Mouse (Mus musculus): Measurements from ENCODE around the gene Vmn1r100.
"Not testable (repeated sequence)": the region's sequence is repeated elsewhere in the genome, so short reads cannot be mapped to it uniquely, and the experiment has no call there.

Gene Vmn1r100

GRCm38 (mm10) chr7:20417642-20418041 lies at the start of gene Vmn1r100:
Gene Vmn1r100, plus strand, starts transcription at chr7:20417942.
- not testable (repeated sequence) for H3K27me3 ChIP-seq (ENCODE audit: insufficient read depth, low read length); H3K36me3 ChIP-seq (ENCODE audit: insufficient read depth, low read length); H3K4me1 ChIP-seq (replicated peaks; ENCODE audit: low read depth, low read length); H3K9me3 ChIP-seq (ENCODE audit: low read length); H3K4me3 ChIP-seq (replicated peaks; ENCODE audit: low read length)

DNA sequence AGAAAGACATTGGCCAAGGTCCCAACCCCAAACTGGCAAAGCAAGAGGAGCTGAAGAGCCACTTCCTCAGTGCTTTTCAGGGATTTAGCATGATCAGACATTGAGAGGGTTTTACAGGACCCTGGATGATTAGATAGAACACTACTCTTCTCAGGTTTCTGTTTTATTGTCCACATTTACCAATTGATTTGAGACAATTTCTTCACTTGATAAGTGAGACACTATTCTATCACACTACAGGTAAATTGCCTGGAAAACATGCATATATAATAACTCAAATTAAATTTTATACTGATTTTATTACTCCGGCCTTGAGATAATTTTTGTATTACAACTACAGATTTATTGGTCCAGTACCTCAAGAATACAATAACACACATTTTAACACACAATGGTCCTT lies 42.4 kb upstream of the Vmn1r100 start, which contains the start of gene Gm5728:
Gene Gm5728, minus strand, starts transcription at position 101 of the 400 bp plus-strand sequence.
- not testable (repeated sequence) for H3K36me3 ChIP-seq (ENCODE audit: insufficient read depth, low read length); H3K4me3 ChIP-seq (replicated peaks; ENCODE audit: low read length); H3K9me3 ChIP-seq (ENCODE audit: low read length); H3K27me3 ChIP-seq (ENCODE audit: insufficient read depth, low read length); H3K4me1 ChIP-seq (replicated peaks; ENCODE audit: low read depth, low read length)

- H3K27me3 ChIP-seq (ENCODE audit: insufficient read depth, low read length); H3K4me1 ChIP-seq (replicated peaks; ENCODE audit: low read depth, low read length); H3K9me3 ChIP-seq (ENCODE audit: low read length); H3K36me3 ChIP-seq (ENCODE audit: insufficient read depth, low read length); H3K4me3 ChIP-seq (replicated peaks; ENCODE audit: low read length): not testable (repeated sequence)
These were observed 24.8 kb downstream of the Vmn1r100 start, which contains the start of gene Vmn1r101 for GRCm38 (mm10) chr7:20442493-20442892. Gene Vmn1r101, minus strand, starts transcription at chr7:20442593.

Measured in E14TG2a.4 (cell line).